Mouse (Mus musculus) lung, embryonic 14.5 days (tissue): ENCODE results near the gene Uba52. TPM values are rescaled to one million over a fixed set of nuclear protein-coding genes. Genes with fewer than 3 reads are reported as not detected.
A peak's percentile ranks its signal among the peaks of the same experiment; 100 is the strongest.

Experiments used
- ATAC-seq: fragments of 200-750 bp; cut with Nextera tagmentation; 2 replicates; pipeline ENCODE4 v1.8.0; 2017; ENCODE audit warnings: mild to moderate bottlenecking, moderate TSS enrichment, moderate library complexity; ENCODE audit not compliant: insufficient read depth
- DNase-seq: peaks from one replicate; pipeline ENCODE4 v3.0.0-alpha.2; 2015
- H3K27ac ChIP-seq: fragments of 300-500 bp; sonication (generic); 2 replicates; pipeline ENCODE4 v1.5.1; 2014; ENCODE audit warnings: low read depth, mild to moderate bottlenecking, moderate library complexity
- H3K27me3 ChIP-seq: fragments of 300-500 bp; sonication (generic); 2 replicates; pipeline ENCODE4 v1.6.1; 2014; ENCODE audit warnings: low read length, control low read depth; ENCODE audit not compliant: insufficient read depth
- H3K36me3 ChIP-seq: fragments of 300-500 bp; sonication (generic); 2 replicates; pipeline ENCODE4 v1.6.1; 2014; ENCODE audit warnings: control low read depth; ENCODE audit not compliant: insufficient read depth
- H3K4me1 ChIP-seq: fragments of 300-500 bp; sonication (generic); 2 replicates; pipeline ENCODE4 v1.6.1; 2014; ENCODE audit warnings: antibody characterized with exemption, control low read depth; ENCODE audit not compliant: insufficient read depth
- H3K4me2 ChIP-seq: fragments of 300-500 bp; sonication (generic); 2 replicates; pipeline ENCODE4 v1.6.1; 2014; ENCODE audit warnings: mild to moderate bottlenecking
- H3K4me3 ChIP-seq: fragments of 300-500 bp; sonication (generic); 2 replicates; pipeline ENCODE4 v1.5.1; 2014; ENCODE audit warnings: low read depth, low read length
- H3K9ac ChIP-seq: fragments of 300-500 bp; sonication (generic); 2 replicates; pipeline ENCODE4 v1.6.1; 2014
- H3K9me3 ChIP-seq: fragments of 300-500 bp; sonication (generic); 2 replicates; pipeline ENCODE4 v1.6.1; 2016; ENCODE audit warnings: low read depth, low read length, control low read depth
- CTCF ChIP-seq: IDR thresholded peaks from 2 replicates; pipeline ENCODE4 v1.5.1; 2016; ENCODE audit warnings: antibody characterized with exemption, low read depth
- WGBS: fragments of 180-500 bp; shearing (Covaris S2); extraction: QIAGEN DNeasy Blood & Tissue Kit; methylation state at CpG from one replicate; pipeline ENCODE4 v1.1.7; 2014; 5-methylcytosine and 5-hydroxymethylcytosine counted together
- polyA plus RNA-seq: library from polyadenylated mRNA; unstranded; fragments of >200 nt; fragmentation: Nextera tagmentation; extraction: Ambion mirVana; gene quantifications from 2 replicates; pipeline ENCODE4 v1.2.1, GENCODE M21; 2014

The Uba52 gene
- polyA plus RNA-seq, 1 experiment from 2014 or later, result 1,036 TPM

DNA sequence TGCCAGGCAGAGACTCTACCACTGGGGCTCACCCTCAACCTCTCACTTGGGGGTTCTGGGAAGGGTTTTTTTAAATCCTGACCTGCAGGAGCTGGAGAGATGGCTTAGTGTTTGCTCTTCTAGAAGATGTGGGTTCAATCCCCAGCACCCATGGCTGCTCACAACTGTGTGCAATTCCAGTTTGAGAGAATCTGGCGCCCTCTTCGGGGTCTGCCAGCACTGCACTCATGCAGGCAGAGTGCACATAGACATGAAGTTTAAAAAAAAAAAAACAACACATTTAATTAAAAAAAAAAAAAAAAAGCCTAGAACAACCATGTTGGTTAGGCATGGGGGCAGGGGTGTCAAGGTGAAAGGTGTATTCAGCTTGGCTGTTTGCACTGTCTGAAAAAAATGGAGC, 19.7 kb upstream of the Uba52 start:
- TF ChIP-seq CTCF, result peak; percentile 22
- 95% methylated on average over 2 of the region's 2 CpGs for WGBS
- DNase-seq (no peak), ATAC-seq (no peak)
- Histone ChIP-seq H3K27me3 (no peaks in the 10 kb centered on the region), H3K4me2 (no peak overlapping the region), H3K4me1 (peaks cover 3% of the 10 kb centered on the region; the same call in 1 of the 2 replicates), H3K36me3 (peaks cover 55% of the 10 kb centered on the region), H3K9me3 (no peaks in the 10 kb centered on the region), H3K27ac (no peak overlapping the region), H3K9ac (no peak overlapping the region), H3K4me3 (no peak overlapping the region)

DNA sequence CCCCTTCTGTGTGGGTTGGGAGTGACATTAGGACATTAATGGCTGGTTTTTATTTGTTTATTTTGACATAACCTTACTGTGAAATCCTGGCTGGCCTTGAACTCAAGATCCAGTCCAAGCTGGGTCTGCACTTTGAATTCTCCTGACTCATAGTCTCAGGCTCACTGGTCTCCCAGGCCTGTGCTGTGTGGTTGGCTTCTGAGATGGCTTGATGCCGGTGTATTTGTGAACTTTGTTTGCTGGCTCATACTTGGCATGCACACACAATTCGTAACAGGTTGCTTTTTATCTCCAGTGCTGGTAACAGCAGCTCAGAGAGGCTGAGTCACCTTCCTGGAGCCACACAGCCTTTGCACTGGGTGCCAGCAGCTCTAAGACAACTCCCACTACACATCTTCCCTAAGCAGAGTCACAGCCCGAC, 19.1 kb upstream of the Uba52 start:
- no peak overlapping the region; the same call in 1 of the 2 replicates for H3K9ac ChIP-seq
- H3K27ac ChIP-seq, result no peak overlapping the region
- H3K4me3 ChIP-seq, result no peak overlapping the region
- H3K36me3 ChIP-seq, result peaks cover 50% of the 10 kb centered on the region
- WGBS, result 93% methylated on average over 3 of the region's 3 CpGs
- DNase-seq (no peak), ATAC-seq (no peak)
- H3K4me2 ChIP-seq, result peak overlapping the region; percentile 10; the same call in 1 of the 2 replicates
- H3K9me3 ChIP-seq, result no peaks in the 10 kb centered on the region
- no peaks in the 10 kb centered on the region for H3K27me3 ChIP-seq
- TF ChIP-seq CTCF, result no peak
- H3K4me1 ChIP-seq, result peaks cover 3% of the 10 kb centered on the region; the same call in 1 of the 2 replicates

DNA sequence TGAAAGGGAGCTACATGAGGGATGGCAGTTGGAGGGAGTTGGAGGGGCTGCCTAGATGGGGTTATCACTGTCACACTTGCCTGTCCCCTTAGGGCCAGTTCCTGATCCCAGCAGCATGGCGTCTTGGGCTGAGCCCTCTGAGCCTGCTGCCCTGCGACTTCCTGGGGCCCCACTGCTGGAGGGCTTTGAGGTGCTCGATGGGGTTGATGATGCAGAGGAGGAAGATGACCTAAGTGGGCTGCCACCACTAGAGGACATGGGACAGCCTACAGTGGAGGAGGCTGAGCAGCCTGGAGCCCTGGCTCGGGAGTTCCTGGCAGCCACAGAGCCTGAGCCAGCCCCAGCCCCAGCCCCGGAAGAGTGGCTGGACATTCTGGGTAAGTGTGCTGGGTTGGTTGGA, 18.7 kb upstream of the Uba52 start:
- no peaks in the 10 kb centered on the region for H3K27me3 ChIP-seq
- peak overlapping the region; percentile 10; the same call in 1 of the 2 replicates for H3K4me2 ChIP-seq
- no peak for DNase-seq
- no peak for TF ChIP-seq CTCF
- 74% methylated on average over 5 of the region's 5 CpGs for WGBS
- no peaks in the 10 kb centered on the region for H3K9me3 ChIP-seq
- peaks cover 3% of the 10 kb centered on the region; the same call in 1 of the 2 replicates for H3K4me1 ChIP-seq
- H3K27ac ChIP-seq, result no peak overlapping the region
- ATAC-seq, result no peak
- H3K4me3 ChIP-seq, result no peak overlapping the region
- H3K36me3 ChIP-seq, result peaks cover 46% of the 10 kb centered on the region
- H3K9ac ChIP-seq, result no peak overlapping the region; the same call in 1 of the 2 replicates

DNA sequence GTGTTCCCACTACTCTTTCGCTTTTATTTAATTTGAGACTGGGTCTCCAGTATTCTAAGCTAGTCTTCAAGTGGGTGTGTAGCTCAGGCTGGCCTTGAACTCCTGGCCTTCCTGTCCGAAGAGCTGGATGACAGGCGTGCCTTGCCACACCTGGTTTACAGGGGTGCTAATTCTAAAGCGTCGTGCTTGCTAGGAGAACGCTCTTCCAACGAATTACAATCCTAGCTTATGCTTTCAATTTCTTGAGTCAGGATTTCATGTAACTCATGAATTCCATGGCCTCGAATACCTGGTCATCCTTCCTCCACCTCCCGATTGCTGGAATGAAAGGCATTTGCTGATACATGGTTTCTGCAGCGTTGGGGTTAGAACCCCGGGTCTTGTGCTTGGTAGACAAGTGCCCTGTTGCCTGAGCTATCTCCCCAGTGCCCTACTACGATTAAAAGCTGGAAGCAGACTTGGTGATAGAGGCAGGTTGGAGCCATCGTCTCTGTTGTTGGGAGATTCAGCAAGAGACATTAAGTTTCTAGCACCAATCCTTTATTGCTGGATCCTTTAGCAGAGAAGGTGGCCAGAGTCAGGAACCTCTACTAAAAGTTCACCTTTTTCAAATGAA, 17.7 kb upstream of the Uba52 start:
- H3K4me2 ChIP-seq, result peak overlapping the region; percentile 77
- H3K4me3 ChIP-seq, result peak overlapping the region; percentile 80
- peak overlapping the region; percentile 89 for H3K27ac ChIP-seq
- peaks cover 36% of the 10 kb centered on the region for H3K36me3 ChIP-seq
- 19% methylated on average over 13 of the region's 13 CpGs for WGBS
- H3K9ac ChIP-seq, result peak overlapping the region; percentile 90
- TF ChIP-seq CTCF, result no peak
- DNase-seq (no peak), ATAC-seq (no peak)
- H3K9me3 ChIP-seq, result no peaks in the 10 kb centered on the region
- peaks cover 3% of the 10 kb centered on the region; the same call in 1 of the 2 replicates for H3K4me1 ChIP-seq
- H3K27me3 ChIP-seq, result no peaks in the 10 kb centered on the region

DNA sequence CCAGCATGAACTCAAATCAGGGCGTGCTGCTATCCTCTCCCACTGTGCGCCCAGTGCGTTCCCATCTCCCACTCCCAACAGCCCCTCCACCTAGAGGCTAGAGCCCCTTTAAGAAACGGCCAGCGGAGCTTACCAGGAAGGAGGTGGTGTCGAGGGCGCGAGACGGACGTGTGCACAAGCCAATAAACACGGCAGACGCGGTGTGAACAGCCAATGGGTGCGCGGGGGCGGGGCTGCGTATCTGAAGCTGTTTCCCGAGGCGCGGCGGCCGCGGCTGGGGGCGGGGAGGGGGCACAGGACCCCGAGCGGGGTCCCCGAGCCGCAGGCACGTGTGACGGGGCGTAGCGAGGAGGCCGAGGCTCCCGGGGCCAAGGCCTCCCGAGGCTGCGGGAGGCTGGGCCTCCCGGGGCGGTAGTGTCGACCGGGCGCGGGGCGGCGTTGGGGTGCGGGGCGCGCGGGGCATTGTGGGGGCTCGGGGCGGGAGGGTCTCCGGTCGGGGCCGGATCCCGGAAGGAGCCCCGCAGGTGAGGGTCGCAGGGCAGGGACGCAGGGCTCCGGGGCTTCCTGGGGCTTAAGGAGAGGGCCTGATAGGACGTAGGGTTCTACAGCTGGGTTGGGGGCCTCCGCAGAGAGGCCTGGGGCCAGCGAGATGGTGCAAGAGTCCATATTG, 17.0 kb upstream of the Uba52 start, which contains the start of the genes Fkbp8 and Kxd1:
Fkbp8 (plus strand) TSS at position 213 of the 670 bp plus-strand sequence.
Kxd1 (minus strand) TSS at position 445 of the 670 bp plus-strand sequence.
- Histone ChIP-seq H3K4me3 (peak within 1 kb of the TSS; percentile 80), H3K4me2 (peak within 1 kb of the TSS; percentile 77), H3K36me3 (peaks cover 30% of the 10 kb centered on the region), H3K9ac (peak within 1 kb of the TSS; percentile 90), H3K27me3 (no peaks in the 10 kb centered on the region), H3K4me1 (peaks cover 3% of the 10 kb centered on the region; the same call in 1 of the 2 replicates), H3K27ac (peak within 1 kb of the TSS; percentile 89), H3K9me3 (no peaks in the 10 kb centered on the region)
- peak; percentile 25 for TF ChIP-seq CTCF
- WGBS, result under 1% methylated on average over 55 of the region's 61 CpGs
- peak; percentile 97 for DNase-seq
- ATAC-seq, result peak; percentile 93

DNA sequence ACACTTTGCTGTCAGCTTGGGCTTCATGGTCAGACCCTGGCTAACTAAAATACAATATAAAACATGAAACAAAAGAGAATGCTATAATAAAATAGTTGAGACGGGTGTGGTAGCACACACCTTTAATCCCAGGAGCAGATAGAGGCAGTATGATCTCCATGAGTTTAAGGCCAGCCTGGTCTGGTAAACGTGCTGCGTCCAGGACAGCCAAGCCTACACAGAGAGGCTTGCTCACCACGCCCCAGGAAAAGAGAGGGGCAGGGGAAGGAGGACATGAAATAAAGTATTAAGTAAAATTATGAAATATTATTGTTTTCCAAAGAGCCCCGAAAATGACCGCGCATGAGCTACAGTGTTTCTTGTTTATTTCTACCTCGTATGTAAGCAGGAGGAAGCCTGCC, 16.5 kb upstream of the Uba52 start:
- H3K9ac ChIP-seq, result peak overlapping the region; percentile 90
- peak overlapping the region; percentile 77 for H3K4me2 ChIP-seq
- WGBS, result 3% methylated on average over 8 of the region's 8 CpGs
- H3K9me3 ChIP-seq, result no peaks in the 10 kb centered on the region
- H3K27ac ChIP-seq, result peak overlapping the region; percentile 89
- DNase-seq (no peak), ATAC-seq (no peak)
- no peaks in the 10 kb centered on the region for H3K27me3 ChIP-seq
- H3K36me3 ChIP-seq, result peaks cover 25% of the 10 kb centered on the region
- peak overlapping the region; percentile 80 for H3K4me3 ChIP-seq
- TF ChIP-seq CTCF, result no peak
- peaks cover 3% of the 10 kb centered on the region; the same call in 1 of the 2 replicates for H3K4me1 ChIP-seq
